Mouse (Mus musculus) hindbrain, embryonic 14.5 days (tissue): ENCODE measurements at regions not wholly inside any gene's neighbourhood (a gene's known extent, or its start where the extent isn't known, plus 50 kb on each side); places are given as distances from the start of the nearest gene placed in this dataset.
"Not testable (repeated sequence)": the region's sequence is repeated elsewhere in the genome, so short reads cannot be mapped to it uniquely, and the experiment has no call there.

ENCODE experiments used
- ATAC-seq: fragments of 200-750 bp; cut with Nextera tagmentation; 2 replicates; pipeline ENCODE4 v1.8.0; 2017; ENCODE audit warnings: moderate number of reproducible peaks, mild to moderate bottlenecking, moderate TSS enrichment, moderate library complexity; ENCODE audit not compliant: low FRiP score
- DNase-seq: peaks from one replicate; pipeline ENCODE4 v3.0.0-alpha.2; 2015; ENCODE audit warnings: low spot score
- H3K27ac ChIP-seq: fragments of 300-500 bp; sonication (generic); 2 replicates; pipeline ENCODE4 v1.5.1; 2014; ENCODE audit warnings: mild to moderate bottlenecking, moderate library complexity
- H3K27me3 ChIP-seq: fragments of 300-500 bp; sonication (generic); 2 replicates; pipeline ENCODE4 v1.6.1; 2014; ENCODE audit warnings: mild to moderate bottlenecking, low read length, mixed read lengths; ENCODE audit not compliant: control insufficient read depth, insufficient read depth
- H3K36me3 ChIP-seq: fragments of 300-500 bp; sonication (generic); replicated peaks from 2 replicates; pipeline ENCODE4 v1.6.1; 2014; ENCODE audit not compliant: control insufficient read depth, insufficient read depth
- H3K4me1 ChIP-seq: fragments of 300-500 bp; sonication (generic); replicated peaks from 2 replicates; pipeline ENCODE4 v1.6.1; 2014; ENCODE audit warnings: antibody characterized with exemption, low read length, mixed read lengths; ENCODE audit not compliant: control insufficient read depth, insufficient read depth
- H3K4me2 ChIP-seq: fragments of 300-500 bp; sonication (generic); replicated peaks from 2 replicates; pipeline ENCODE4 v1.6.1; 2014; ENCODE audit warnings: mild to moderate bottlenecking, moderate library complexity
- H3K4me3 ChIP-seq: fragments of 300-500 bp; sonication (generic); replicated peaks from 2 replicates; pipeline ENCODE4 v1.5.1; 2014; ENCODE audit warnings: mild to moderate bottlenecking, low read length
- H3K9ac ChIP-seq: fragments of 300-500 bp; sonication (generic); 2 replicates; pipeline ENCODE4 v1.6.1; 2014
- H3K9me3 ChIP-seq: fragments of 300-500 bp; sonication (generic); 2 replicates; pipeline ENCODE4 v1.6.1; 2016; ENCODE audit warnings: low read length; ENCODE audit not compliant: control insufficient read depth
- WGBS: fragments of 180-500 bp; shearing (Covaris S2); extraction: QIAGEN DNeasy Blood & Tissue Kit; methylation state at CpG from one replicate; pipeline ENCODE4 v1.1.7; 2014; 5-methylcytosine and 5-hydroxymethylcytosine counted together

GRCm38 (mm10) chr4:53256996-53257395 lies 97.3 kb upstream of the Abca1 start:
- no peak overlapping the region for H3K27ac ChIP-seq
- no peak for ATAC-seq
- no peaks in the 10 kb centered on the region for H3K27me3 ChIP-seq
- DNase-seq: no peak
- WGBS: 84% methylated on average over 5 of the region's 5 CpGs
- no peak overlapping the region for H3K4me2 ChIP-seq
- H3K36me3 ChIP-seq: no peaks in the 10 kb centered on the region
- H3K9me3 ChIP-seq: no peaks in the 10 kb centered on the region
- H3K4me3 ChIP-seq: no peak overlapping the region
- no peak overlapping the region for H3K9ac ChIP-seq
- H3K4me1 ChIP-seq: no peaks in the 10 kb centered on the region

- DNase-seq: no peak
- Histone ChIP-seq H3K4me3 (no peak overlapping the region), H3K27me3 (no peaks in the 10 kb centered on the region), H3K27ac (no peak overlapping the region), H3K4me2 (no peak overlapping the region), H3K4me1 (no peaks in the 10 kb centered on the region), H3K9ac (no peak overlapping the region), H3K9me3 (no peaks in the 10 kb centered on the region), H3K36me3 (no peaks in the 10 kb centered on the region)
- WGBS: 54% methylated on average over 6 of the region's 6 CpGs
- ATAC-seq: no peak
Observed at GRCm38 (mm10) chr4:53254483-53254882, 94.8 kb upstream of the Abca1 start.

- Histone ChIP-seq H3K4me1 (no peaks in the 10 kb centered on the region), H3K9me3 (no peaks in the 10 kb centered on the region), H3K4me3 (no peak overlapping the region), H3K36me3 (no peaks in the 10 kb centered on the region), H3K27ac (no peak overlapping the region), H3K27me3 (no peaks in the 10 kb centered on the region), H3K9ac (no peak overlapping the region), H3K4me2 (no peak overlapping the region)
- WGBS: 34% methylated on average over 4 of the region's 4 CpGs
- DNase-seq (peak; percentile 61), ATAC-seq (peak; percentile 93)
Observed at GRCm38 (mm10) chr4:53253680-53254079, 94.0 kb upstream of the Abca1 start.

- H3K27ac ChIP-seq: no peak overlapping the region
- no peak overlapping the region for H3K4me2 ChIP-seq
- H3K27me3 ChIP-seq: no peaks in the 10 kb centered on the region
- H3K4me1 ChIP-seq: no peaks in the 10 kb centered on the region
- no peak for ATAC-seq
- H3K9me3 ChIP-seq: no peaks in the 10 kb centered on the region
- DNase-seq: no peak
- WGBS: 93% methylated on average over 3 of the region's 3 CpGs
- H3K36me3 ChIP-seq: no peaks in the 10 kb centered on the region
- no peak overlapping the region for H3K9ac ChIP-seq
- H3K4me3 ChIP-seq: no peak overlapping the region
Observed at GRCm38 (mm10) chr4:53250325-53250724, 90.6 kb upstream of the Abca1 start.

- H3K4me2 ChIP-seq: no peak overlapping the region
- H3K27ac ChIP-seq: no peak overlapping the region
- H3K4me1 ChIP-seq: no peaks in the 10 kb centered on the region
- no peak overlapping the region for H3K4me3 ChIP-seq
- no peaks in the 10 kb centered on the region for H3K9me3 ChIP-seq
- ATAC-seq (no peak), DNase-seq (no peak)
- H3K36me3 ChIP-seq: no peaks in the 10 kb centered on the region
- H3K9ac ChIP-seq: no peak overlapping the region
- 89% methylated on average over 15 of the region's 15 CpGs for WGBS
- no peaks in the 10 kb centered on the region for H3K27me3 ChIP-seq
Observed at GRCm38 (mm10) chr4:53246083-53246747, 86.5 kb upstream of the Abca1 start.

- H3K9ac ChIP-seq: no peak overlapping the region
- no peaks in the 10 kb centered on the region for H3K36me3 ChIP-seq
- no peak overlapping the region for H3K27ac ChIP-seq
- no peaks in the 10 kb centered on the region for H3K9me3 ChIP-seq
- no peaks in the 10 kb centered on the region for H3K4me1 ChIP-seq
- H3K27me3 ChIP-seq: no peaks in the 10 kb centered on the region
- DNase-seq (no peak), ATAC-seq (no peak)
- H3K4me2 ChIP-seq: no peak overlapping the region
- 96% methylated on average over 4 of the region's 4 CpGs for WGBS
- no peak overlapping the region for H3K4me3 ChIP-seq
Observed at GRCm38 (mm10) chr4:53245553-53245952, 85.9 kb upstream of the Abca1 start.

GRCm38 (mm10) chr4:53243473-53243872 lies 83.8 kb upstream of the Abca1 start:
- not testable (repeated sequence) for H3K36me3 ChIP-seq, DNase-seq, H3K9me3 ChIP-seq, H3K27ac ChIP-seq, H3K4me1 ChIP-seq, H3K4me3 ChIP-seq, ATAC-seq, H3K27me3 ChIP-seq, H3K4me2 ChIP-seq, H3K9ac ChIP-seq
- 94% methylated on average over 8 of the region's 8 CpGs for WGBS

GRCm38 (mm10) chr4:53239856-53240255 lies 80.2 kb upstream of the Abca1 start:
- WGBS: 70% methylated on average over 5 of the region's 5 CpGs
- no peaks in the 10 kb centered on the region for H3K9me3 ChIP-seq
- DNase-seq: no peak
- no peaks in the 10 kb centered on the region for H3K27me3 ChIP-seq
- H3K4me1 ChIP-seq: no peaks in the 10 kb centered on the region
- no peak overlapping the region for H3K27ac ChIP-seq
- no peak for ATAC-seq
- no peak overlapping the region for H3K9ac ChIP-seq
- H3K36me3 ChIP-seq: no peaks in the 10 kb centered on the region
- H3K4me3 ChIP-seq: no peak overlapping the region
- H3K4me2 ChIP-seq: no peak overlapping the region

GRCm38 (mm10) chr4:53238314-53239259 lies 78.9 kb upstream of the Abca1 start:
- no peak for DNase-seq
- WGBS: 77% methylated on average over 14 of the region's 14 CpGs
- Histone ChIP-seq H3K4me2 (no peak overlapping the region), H3K27ac (no peak overlapping the region), H3K9ac (no peak overlapping the region), H3K4me1 (no peaks in the 10 kb centered on the region), H3K4me3 (no peak overlapping the region), H3K9me3 (no peaks in the 10 kb centered on the region), H3K36me3 (no peaks in the 10 kb centered on the region), H3K27me3 (no peaks in the 10 kb centered on the region)
- ATAC-seq: no peak
